Mouse (Mus musculus): Measurements from ENCODE around the gene Enkd1. TPM values are rescaled to one million over a fixed set of nuclear protein-coding genes. Genes with fewer than 3 reads are reported as not detected.

The Enkd1 gene
- polyA plus RNA-seq, 1 experiment: 6.8 TPM

- DNase-seq: peak; percentile 90
- H3K27ac ChIP-seq (ENCODE audit: insufficient read depth, low read depth, low read length): peak overlapping the region; percentile 63
- peak overlapping the region; percentile 15; the same call in 1 of the 2 replicates for H3K4me3 ChIP-seq (ENCODE audit: insufficient read depth, low read depth, low read length)
- H3K4me1 ChIP-seq (ENCODE audit: control insufficient read depth, insufficient read depth, low read length): 0 out of 2 replicates have a peak, but pooled peaks cover 5% of the 10 kb centered on the region
- H3K27me3 ChIP-seq (replicated peaks; ENCODE audit: control insufficient read depth, insufficient read depth, low read length): no peaks in the 10 kb centered on the region
- TF ChIP-seq POLR2A (IDR thresholded peaks at IDR 0.05; ENCODE audit: low read depth, low read length) (no peak), CTCF (conservative IDR thresholded peaks at IDR 0.05; ENCODE audit: insufficient read depth, insufficient read length, low read depth, low read length) (no peak)
- WGBS: 68% methylated on average over 18 of the region's 18 CpGs
- no peaks in the 10 kb centered on the region for H3K36me3 ChIP-seq (ENCODE audit: control insufficient read depth, insufficient read depth, low read length)
Measured at GRCm38 (mm10) chr8:105727397-105728124, 19.6 kb upstream of the Enkd1 start.

- no peak for TF ChIP-seq CTCF (conservative IDR thresholded peaks at IDR 0.05; ENCODE audit: insufficient read depth, insufficient read length, low read depth, low read length)
- WGBS: 89% methylated on average over 5 of the region's 5 CpGs
- H3K4me3 ChIP-seq (ENCODE audit: insufficient read depth, low read depth, low read length): no peak overlapping the region
- DNase-seq: no peak
- H3K36me3 ChIP-seq (ENCODE audit: control insufficient read depth, insufficient read depth, low read length): no peaks in the 10 kb centered on the region
- H3K4me1 ChIP-seq (ENCODE audit: control insufficient read depth, insufficient read depth, low read length): 0 out of 2 replicates have a peak, but pooled peaks cover 5% of the 10 kb centered on the region
- no peaks in the 10 kb centered on the region for H3K27me3 ChIP-seq (replicated peaks; ENCODE audit: control insufficient read depth, insufficient read depth, low read length)
- H3K27ac ChIP-seq (ENCODE audit: insufficient read depth, low read depth, low read length): no peak overlapping the region
Measured at GRCm38 (mm10) chr8:105725726-105726125, 17.7 kb upstream of the Enkd1 start.

- 94% methylated on average over 9 of the region's 9 CpGs for WGBS
- H3K4me1 ChIP-seq (ENCODE audit: control insufficient read depth, insufficient read depth, low read length): 0 out of 2 replicates have a peak, but pooled peaks cover 5% of the 10 kb centered on the region
- H3K4me3 ChIP-seq (ENCODE audit: insufficient read depth, low read depth, low read length): no peak overlapping the region
- no peaks in the 10 kb centered on the region for H3K36me3 ChIP-seq (ENCODE audit: control insufficient read depth, insufficient read depth, low read length)
- TF ChIP-seq POLR2A (IDR thresholded peaks at IDR 0.05; ENCODE audit: low read depth, low read length) (no peak), CTCF (conservative IDR thresholded peaks at IDR 0.05; ENCODE audit: insufficient read depth, insufficient read length, low read depth, low read length) (no peak)
- no peak overlapping the region for H3K27ac ChIP-seq (ENCODE audit: insufficient read depth, low read depth, low read length)
- H3K27me3 ChIP-seq (replicated peaks; ENCODE audit: control insufficient read depth, insufficient read depth, low read length): no peaks in the 10 kb centered on the region
- no peak for DNase-seq
Measured at GRCm38 (mm10) chr8:105722861-105723260, 14.9 kb upstream of the Enkd1 start.

- TF ChIP-seq POLR2A (IDR thresholded peaks at IDR 0.05; ENCODE audit: low read depth, low read length): no peak
- TF ChIP-seq CTCF (conservative IDR thresholded peaks at IDR 0.05; ENCODE audit: insufficient read depth, insufficient read length, low read depth, low read length): no peak
- WGBS: 73% methylated on average over 4 of the region's 4 CpGs
- H3K4me1 ChIP-seq (ENCODE audit: control insufficient read depth, insufficient read depth, low read length): no peaks in the 10 kb centered on the region
- DNase-seq: no peak
- no peak overlapping the region for H3K27ac ChIP-seq (ENCODE audit: insufficient read depth, low read depth, low read length)
- H3K4me3 ChIP-seq (ENCODE audit: insufficient read depth, low read depth, low read length): no peak overlapping the region
- H3K36me3 ChIP-seq (ENCODE audit: control insufficient read depth, insufficient read depth, low read length): no peaks in the 10 kb centered on the region
- no peaks in the 10 kb centered on the region for H3K27me3 ChIP-seq (replicated peaks; ENCODE audit: control insufficient read depth, insufficient read depth, low read length)
Measured at GRCm38 (mm10) chr8:105719637-105720036, 11.6 kb upstream of the Enkd1 start.

- no peak overlapping the region for H3K27ac ChIP-seq (ENCODE audit: insufficient read depth, low read depth, low read length)
- no peak overlapping the region for H3K4me3 ChIP-seq (ENCODE audit: insufficient read depth, low read depth, low read length)
- H3K36me3 ChIP-seq (ENCODE audit: control insufficient read depth, insufficient read depth, low read length): no peaks in the 10 kb centered on the region
- no peaks in the 10 kb centered on the region for H3K27me3 ChIP-seq (replicated peaks; ENCODE audit: control insufficient read depth, insufficient read depth, low read length)
- no peak for DNase-seq
- 93% methylated on average over 15 of the region's 15 CpGs for WGBS
- no peaks in the 10 kb centered on the region for H3K4me1 ChIP-seq (ENCODE audit: control insufficient read depth, insufficient read depth, low read length)
- TF ChIP-seq CTCF (conservative IDR thresholded peaks at IDR 0.05; ENCODE audit: insufficient read depth, insufficient read length, low read depth, low read length) (no peak), POLR2A (IDR thresholded peaks at IDR 0.05; ENCODE audit: low read depth, low read length) (no peak)
Measured at GRCm38 (mm10) chr8:105716302-105716945, 8.4 kb upstream of the Enkd1 start.

GRCm38 (mm10) chr8:105715042-105715441 lies 7.0 kb upstream of the Enkd1 start:
- DNase-seq: peak; percentile 54
- H3K27ac ChIP-seq (ENCODE audit: insufficient read depth, low read depth, low read length): peak overlapping the region; percentile 16; the same call in 1 of the 2 replicates
- no peaks in the 10 kb centered on the region for H3K36me3 ChIP-seq (ENCODE audit: control insufficient read depth, insufficient read depth, low read length)
- no peaks in the 10 kb centered on the region for H3K27me3 ChIP-seq (replicated peaks; ENCODE audit: control insufficient read depth, insufficient read depth, low read length)
- H3K4me1 ChIP-seq (ENCODE audit: control insufficient read depth, insufficient read depth, low read length): no peaks in the 10 kb centered on the region
- no peak for TF ChIP-seq CTCF (conservative IDR thresholded peaks at IDR 0.05; ENCODE audit: insufficient read depth, insufficient read length, low read depth, low read length)
- no peak for TF ChIP-seq POLR2A (IDR thresholded peaks at IDR 0.05; ENCODE audit: low read depth, low read length)
- WGBS: 62% methylated on average over 6 of the region's 6 CpGs
- no peak overlapping the region for H3K4me3 ChIP-seq (ENCODE audit: insufficient read depth, low read depth, low read length)

- Histone ChIP-seq H3K27ac (ENCODE audit: insufficient read depth, low read depth, low read length) (no peak overlapping the region), H3K4me1 (ENCODE audit: control insufficient read depth, insufficient read depth, low read length) (no peaks in the 10 kb centered on the region), H3K4me3 (ENCODE audit: insufficient read depth, low read depth, low read length) (no peak overlapping the region), H3K36me3 (ENCODE audit: control insufficient read depth, insufficient read depth, low read length) (no peaks in the 10 kb centered on the region), H3K27me3 (replicated peaks; ENCODE audit: control insufficient read depth, insufficient read depth, low read length) (no peaks in the 10 kb centered on the region)
- peak; percentile 90 for DNase-seq
- TF ChIP-seq POLR2A (IDR thresholded peaks at IDR 0.05; ENCODE audit: low read depth, low read length): no peak
- peak; percentile 89 for TF ChIP-seq CTCF (conservative IDR thresholded peaks at IDR 0.05; ENCODE audit: insufficient read depth, insufficient read length, low read depth, low read length)
- 2% methylated on average over 3 of the region's 3 CpGs for WGBS
Measured at GRCm38 (mm10) chr8:105714139-105714538, 6.1 kb upstream of the Enkd1 start.

Measured in kidney, adult 2 months (tissue).